21 mouse cellular contexts compared by ENCODE assay signal in genomic region chr7:98201493-98202028, GRCm38 (mm10). TPM values are rescaled to one million over a fixed set of nuclear protein-coding genes. Genes with fewer than 3 reads are reported as not detected.
"Had no signal": no experiment of that assay in that cellular context is flagged by ENCODE, and none has a peak within 500 bp of the region (broad histone marks: within the 10 kb centered on the region; RNA-seq: fewer than 3 reads in every experiment).

No protein-coding gene starts in this region.

- H3K27ac ChIP-seq: liver, embryonic 15.5 days; lung, embryonic 15.5 days; macrophage; midbrain, embryonic 12.5 days; neural tube, embryonic 12.5 days had no signal

- H3K4me1 ChIP-seq: liver, embryonic 15.5 days; midbrain, embryonic 12.5 days; neural tube, embryonic 12.5 days had no signal

- H3K36me3 ChIP-seq: liver, embryonic 15.5 days; lung, embryonic 15.5 days; midbrain, embryonic 12.5 days; neural tube, embryonic 12.5 days had no signal

- H3K9ac ChIP-seq: liver, embryonic 15.5 days; liver, postnatal 0 days; lung, embryonic 15.5 days; midbrain, embryonic 12.5 days; neural tube, embryonic 12.5 days had no signal

- ATAC-seq: liver, postnatal 0 days; lung, postnatal 0 days; midbrain, embryonic 16.5 days had no signal

- H3K27me3 ChIP-seq: lung, embryonic 15.5 days had no signal

- H3K9me3 ChIP-seq: liver, embryonic 15.5 days; lung, embryonic 15.5 days; megakaryocyte, embryonic 14.5 days; midbrain, embryonic 12.5 days; neural tube, embryonic 12.5 days had no signal

- DNase-seq: liver, postnatal 0 days; lung, adult 2 months; lung, postnatal 14 days; lung, postnatal 36 days; midbrain, embryonic 14.5 days; right cerebral cortex, postnatal 14 days; spleen, adult 18-20 months; thymus, adult 2 months; thymus, postnatal 25 days; thymus, postnatal 4 days had no signal

- H3K4me2 ChIP-seq: liver, embryonic 15.5 days; lung, embryonic 15.5 days; midbrain, embryonic 12.5 days; neural tube, embryonic 12.5 days had no signal

- H3K4me3 ChIP-seq: liver, embryonic 15.5 days; lung, embryonic 15.5 days; megakaryocyte, embryonic 14.5 days; midbrain, embryonic 12.5 days; neural tube, embryonic 12.5 days had no signal

RNA-seq across cellular contexts. Expression of gene B3gnt6, which starts 2.3 kb away (rescaled TPM):
- total RNA-seq: monocyte, adult 5-6 weeks; neutrophil, adult 5-6 weeks had no signal
- polyA plus RNA-seq: liver, embryonic 15.5 days; macrophage; midbrain, embryonic 12.5 days; stomach, embryonic 16.5 days had no signal

RNA-seq across cellular contexts. Expression of gene Omp, which starts 56.3 kb away (rescaled TPM):
- total RNA-seq: monocyte, adult 5-6 weeks had no signal
- polyA plus RNA-seq: macrophage; midbrain, embryonic 12.5 days had no signal
